Mouse (Mus musculus): ENCODE measurements at regions not wholly inside any gene's neighbourhood (a gene's known extent, or its start where the extent isn't known, plus 50 kb on each side); places are given as distances from the start of the nearest gene placed in this dataset.

- no peak for TF ChIP-seq CTCF (IDR thresholded peaks at IDR 0.05; ENCODE audit: low read depth, low read length)
- no peak for TF ChIP-seq POLR2A (IDR thresholded peaks at IDR 0.05; ENCODE audit: insufficient read depth, low read length)
- TF ChIP-seq EP300 (IDR thresholded peaks at IDR 0.05; ENCODE audit: insufficient read depth, low read depth, low read length): no peak
These were observed 345.7 kb downstream of the Atp6ap1l start for GRCm38 (mm10) chr13:90559481-90559880.
